Mouse (Mus musculus) erythroblast, embryonic 14.5 days (primary cell): ENCODE data around the gene E130308A19Rik. TPM values are rescaled to one million over a fixed set of nuclear protein-coding genes. Genes with fewer than 3 reads are reported as not detected.
A peak's percentile ranks its signal among the peaks of the same experiment; 100 is the strongest.
"Not testable (repeated sequence)": the region's sequence is repeated elsewhere in the genome, so short reads cannot be mapped to it uniquely, and the experiment has no call there.

Experiments used
- H3K27me3 ChIP-seq: 2 replicates; pipeline ENCODE4 v1.6.1; 2012; ENCODE audit warnings: inconsistent platforms; ENCODE audit not compliant: control insufficient read depth
- H3K36me3 ChIP-seq: 2 replicates; pipeline ENCODE4 v1.6.1; 2012; ENCODE audit warnings: mild to moderate bottlenecking, inconsistent platforms; ENCODE audit not compliant: control insufficient read depth
- H3K4me1 ChIP-seq: 2 replicates; pipeline ENCODE4 v1.6.1; 2012; ENCODE audit warnings: inconsistent platforms; ENCODE audit not compliant: control insufficient read depth
- H3K4me3 ChIP-seq: replicated peaks from 2 replicates; pipeline ENCODE3; 2012; ENCODE audit warnings: moderate library complexity, mild to moderate bottlenecking, inconsistent platforms
- H3K9me3 ChIP-seq: 2 replicates; pipeline ENCODE4 v1.6.1; 2012; ENCODE audit warnings: low read length, inconsistent platforms, mixed read lengths; ENCODE audit not compliant: control insufficient read depth
- GATA1 ChIP-seq: IDR thresholded peaks from 2 replicates; pipeline ENCODE4 v1.6.1; 2012; ENCODE audit warnings: low read length, inconsistent platforms, mixed read lengths
- TAL1 ChIP-seq: IDR thresholded peaks from 3 replicates; pipeline ENCODE4 v1.6.1; 2012; ENCODE audit warnings: low read length, inconsistent platforms, mixed read lengths
- polyA plus RNA-seq: library from polyadenylated mRNA; stranded (reverse); fragments of >175 nt; gene quantifications from 2 replicates; pipeline ENCODE4 v1.2.3, GENCODE M21; 2012

Gene E130308A19Rik
- polyA plus RNA-seq, 1 experiment: 0.17 TPM

GRCm38 (mm10) chr4:59777828-59778227, 151.8 kb downstream of the E130308A19Rik start:
- H3K4me1 ChIP-seq: peaks cover 30% of the 10 kb centered on the region
- no peak overlapping the region for H3K4me3 ChIP-seq
- no peaks in the 10 kb centered on the region for H3K9me3 ChIP-seq
- TF ChIP-seq TAL1 (no peak), GATA1 (no peak)
- H3K36me3 ChIP-seq: peaks cover 53% of the 10 kb centered on the region
- H3K27me3 ChIP-seq: no peaks in the 10 kb centered on the region

DNA sequence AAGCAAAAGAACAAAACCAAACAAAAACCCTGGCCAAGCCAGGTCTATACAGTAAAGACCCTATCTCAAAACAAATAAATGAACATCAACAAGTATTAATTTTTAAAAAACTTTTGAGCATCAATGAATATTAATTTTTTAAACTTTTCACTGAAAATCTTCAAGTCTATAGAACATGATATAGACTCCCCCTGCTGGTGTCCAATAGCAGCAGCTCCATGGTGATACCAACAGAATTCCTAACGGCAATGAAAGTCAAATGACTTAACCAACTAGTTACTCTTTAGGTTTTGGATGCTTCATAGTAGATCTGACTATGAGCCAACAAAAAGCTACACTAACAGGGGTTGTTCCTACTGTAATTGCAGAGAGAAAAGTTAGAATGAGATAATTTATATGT, 154.6 kb downstream of the E130308A19Rik start:
- no peak for TF ChIP-seq GATA1
- TF ChIP-seq TAL1: no peak

GRCm38 (mm10) chr4:59782853-59783684, 157.1 kb downstream of the E130308A19Rik start:
- TF ChIP-seq GATA1 (no peak), TAL1 (no peak)
- Histone ChIP-seq H3K27me3 (no peaks in the 10 kb centered on the region), H3K36me3 (peaks cover 10% of the 10 kb centered on the region), H3K4me1 (peaks cover 32% of the 10 kb centered on the region), H3K4me3 (peak overlapping the region; percentile 79), H3K9me3 (no peaks in the 10 kb centered on the region)

More for the DNA sequence above, 154.6 kb downstream of the E130308A19Rik start:
- peaks cover 31% of the 10 kb centered on the region for H3K36me3 ChIP-seq
- H3K4me3 ChIP-seq: no peak overlapping the region
- H3K4me1 ChIP-seq: peaks cover 39% of the 10 kb centered on the region
- no peaks in the 10 kb centered on the region for H3K9me3 ChIP-seq
- H3K27me3 ChIP-seq: no peaks in the 10 kb centered on the region

DNA sequence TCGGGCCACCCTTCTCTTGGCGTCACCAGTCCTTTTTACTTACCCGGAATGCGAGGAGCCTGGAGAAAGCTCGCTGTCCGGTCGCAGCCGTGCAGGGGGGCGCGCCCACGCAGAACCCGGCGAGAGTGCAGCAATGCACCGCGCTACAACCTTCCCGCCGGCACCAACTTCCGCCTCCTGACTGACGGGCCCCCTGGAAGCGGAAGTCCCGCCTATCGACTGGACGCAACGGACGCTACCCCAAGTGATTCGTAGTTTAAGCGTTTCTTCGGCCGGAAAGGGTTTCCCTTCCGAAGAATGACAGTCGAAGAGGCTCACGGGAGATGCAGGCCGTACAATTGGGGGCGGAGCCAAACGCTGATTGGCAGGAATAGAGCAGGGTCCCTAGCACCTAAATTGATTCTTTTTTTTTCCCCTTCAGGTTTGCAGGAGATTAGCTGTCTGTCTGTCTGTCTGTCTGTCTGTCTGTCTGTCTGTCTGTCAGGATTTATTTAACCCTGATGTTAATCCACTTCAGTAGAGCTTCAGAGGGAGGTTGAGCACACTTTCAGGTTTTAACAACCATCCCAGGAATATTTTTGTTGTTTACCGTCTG, 157.8 kb downstream of the E130308A19Rik start:
- peaks cover 32% of the 10 kb centered on the region for H3K4me1 ChIP-seq

DNA sequence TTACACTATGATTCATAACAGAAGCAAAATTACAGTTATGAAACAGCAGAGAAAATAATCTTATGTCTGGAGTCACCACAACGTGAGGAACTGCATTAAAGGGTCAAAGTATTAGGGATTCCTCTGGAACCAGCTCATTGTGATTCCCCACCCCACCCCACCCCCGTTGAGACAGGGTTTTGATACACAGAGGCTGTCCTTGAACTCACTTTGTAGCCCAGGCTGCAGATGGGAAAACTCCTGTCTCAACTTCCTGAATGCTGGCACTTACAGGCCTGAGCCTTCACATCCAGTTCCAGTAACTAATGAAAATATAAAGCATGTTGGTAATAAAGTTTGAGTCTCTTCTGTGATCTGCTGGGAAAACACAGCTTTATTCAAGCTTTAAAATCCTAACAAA, 159.4 kb downstream of the E130308A19Rik start:
- Histone ChIP-seq H3K36me3 (peaks cover 4% of the 10 kb centered on the region), H3K4me1 (peaks cover 22% of the 10 kb centered on the region), H3K9me3 (no peaks in the 10 kb centered on the region), H3K4me3 (no peak overlapping the region), H3K27me3 (0 out of 2 replicates have a peak, but pooled peaks cover 2% of the 10 kb centered on the region)
- TF ChIP-seq TAL1: no peak
- no peak for TF ChIP-seq GATA1

More for the DNA sequence above, 157.8 kb downstream of the E130308A19Rik start:
- Histone ChIP-seq H3K4me3 (peak overlapping the region; percentile 79), H3K9me3 (no peaks in the 10 kb centered on the region), H3K36me3 (peaks cover 10% of the 10 kb centered on the region), H3K27me3 (no peaks in the 10 kb centered on the region)
- no peak for TF ChIP-seq GATA1
- TF ChIP-seq TAL1: no peak

GRCm38 (mm10) chr4:59786661-59787060, 160.7 kb downstream of the E130308A19Rik start:
- peaks cover 1% of the 10 kb centered on the region for H3K36me3 ChIP-seq
- no peak for TF ChIP-seq TAL1
- TF ChIP-seq GATA1: no peak
- peaks cover 4% of the 10 kb centered on the region for H3K27me3 ChIP-seq
- no peaks in the 10 kb centered on the region for H3K9me3 ChIP-seq
- H3K4me3 ChIP-seq: no peak overlapping the region
- H3K4me1 ChIP-seq: peaks cover 17% of the 10 kb centered on the region

DNA sequence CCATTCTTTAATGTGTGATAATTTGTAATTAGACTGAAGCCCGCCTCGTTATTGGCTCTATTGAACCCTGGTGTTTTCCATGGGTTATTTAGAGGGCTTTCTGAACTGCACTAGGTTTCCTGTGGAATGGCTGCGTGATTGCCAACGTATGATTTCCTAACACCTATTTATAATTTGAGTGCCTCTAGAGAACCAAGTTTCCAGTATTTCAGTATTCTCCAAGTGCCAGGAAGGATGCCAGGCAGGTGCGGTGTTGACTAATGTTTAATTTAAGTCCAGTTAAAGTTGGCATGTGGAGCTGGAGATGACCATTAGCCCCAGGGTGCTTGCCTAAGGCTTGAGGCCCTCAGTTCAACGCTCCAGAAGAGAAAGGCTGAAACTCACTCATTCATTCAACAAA, 161.1 kb downstream of the E130308A19Rik start:
- H3K4me1 ChIP-seq: peaks cover 13% of the 10 kb centered on the region
- TF ChIP-seq TAL1: no peak
- no peak for TF ChIP-seq GATA1
- peaks cover 8% of the 10 kb centered on the region for H3K27me3 ChIP-seq
- H3K36me3 ChIP-seq: no peaks in the 10 kb centered on the region
- no peak overlapping the region for H3K4me3 ChIP-seq
- H3K9me3 ChIP-seq: no peaks in the 10 kb centered on the region

DNA sequence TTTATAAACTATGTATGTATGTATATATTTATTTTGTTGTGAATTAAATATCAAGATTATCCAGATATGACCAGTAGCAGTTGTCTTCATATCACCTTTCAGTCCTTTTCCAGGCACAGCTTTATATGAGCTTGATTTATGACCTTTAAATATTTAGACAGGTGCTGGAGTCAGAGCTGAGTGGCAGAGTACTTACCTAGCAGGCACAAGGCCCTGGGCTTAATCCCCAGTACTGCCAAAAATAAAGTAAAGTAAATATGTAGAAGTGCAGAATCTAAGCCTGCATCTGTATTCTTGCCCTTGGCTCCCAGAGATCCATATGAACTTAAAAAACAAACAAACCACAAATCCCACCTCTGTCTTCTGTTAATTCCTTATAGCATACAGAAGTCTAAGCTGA, 163.0 kb downstream of the E130308A19Rik start:
- no peak for TF ChIP-seq TAL1
- no peak for TF ChIP-seq GATA1
- Histone ChIP-seq H3K4me1 (peaks cover 6% of the 10 kb centered on the region), H3K36me3 (no peaks in the 10 kb centered on the region), H3K27me3 (peaks cover 11% of the 10 kb centered on the region), H3K9me3 (no peaks in the 10 kb centered on the region), H3K4me3 (no peak overlapping the region)

GRCm38 (mm10) chr4:59793626-59794025, 167.6 kb downstream of the E130308A19Rik start:
- not testable (repeated sequence) for H3K36me3 ChIP-seq, H3K4me3 ChIP-seq, H3K4me1 ChIP-seq, H3K9me3 ChIP-seq
- H3K27me3 ChIP-seq: peaks cover 11% of the 10 kb centered on the region
